Mouse (Mus musculus) CH12.LX (cell line): ENCODE results near the gene Bcor. TPM values are rescaled to one million over a fixed set of nuclear protein-coding genes. Genes with fewer than 3 reads are reported as not detected.
A peak's percentile ranks its signal among the peaks of the same experiment; 100 is the strongest.

ENCODE experiments used
- DNase-seq: peaks from one replicate; pipeline ENCODE4 v3.0.0-alpha.2; 2013; ENCODE audit errors: extremely low read depth
- H3K27ac ChIP-seq: 2 replicates; pipeline ENCODE4 v1.5.1; 2012; ENCODE audit warnings: low read depth, mild to moderate bottlenecking, control low read depth, moderate library complexity; ENCODE audit not compliant: insufficient read depth
- H3K27me3 ChIP-seq: replicated peaks from 2 replicates; pipeline ENCODE3; 2012; ENCODE audit warnings: inconsistent platforms
- H3K36me3 ChIP-seq, 2 experiments: replicated peaks in 1 of 2; 2 replicates each; pipeline versions ENCODE3 to v1.6.1; 2012; ENCODE audit warnings: inconsistent platforms in 1 of 2, low read length in 1 of 2, mild to moderate bottlenecking in 1 of 2, mixed read lengths in 1 of 2, moderate library complexity in 1 of 2; ENCODE audit not compliant: control insufficient read depth in 1 of 2, insufficient read depth in 1 of 2
- H3K4me1 ChIP-seq, 2 experiments: 2 replicates each; pipeline ENCODE4 v1.6.1; 2012; ENCODE audit warnings: inconsistent platforms in 1 of 2, moderate library complexity in 1 of 2; ENCODE audit not compliant: insufficient read depth in 2 of 2, control insufficient read depth in 1 of 2
- H3K4me2 ChIP-seq: 2 replicates; pipeline ENCODE4 v1.6.1; 2012; ENCODE audit warnings: low read depth, mild to moderate bottlenecking, control low read depth; ENCODE audit not compliant: poor library complexity, insufficient read depth, severe bottlenecking
- H3K4me3 ChIP-seq, 3 experiments: fragments of 150-350 bp in 1 of 3; sonication (generic) in 1 of 3; replicated peaks in 1 of 3; 2 replicates each; pipeline versions ENCODE3 to v1.5.1; 2011 to 2012; ENCODE audit warnings: low read depth in 2 of 3, low read length in 2 of 3, mild to moderate bottlenecking in 2 of 3, moderate library complexity in 2 of 3, control low read depth in 1 of 3, improper control_type of control experiment in 1 of 3, inconsistent platforms in 1 of 3, mixed read lengths in 1 of 3; ENCODE audit not compliant: poor library complexity in 1 of 3
- H3K79me2 ChIP-seq: replicated peaks from 2 replicates; pipeline ENCODE4 v1.6.1; 2012; ENCODE audit warnings: mild to moderate bottlenecking, moderate library complexity; ENCODE audit not compliant: control insufficient read depth, poor library complexity, insufficient read depth, severe bottlenecking; ENCODE audit errors: extremely low read depth
- H3K9ac ChIP-seq: 2 replicates; pipeline ENCODE4 v1.6.1; 2012; ENCODE audit warnings: low read depth, mild to moderate bottlenecking, control low read depth, moderate library complexity; ENCODE audit not compliant: insufficient read depth
- H3K9me3 ChIP-seq: replicated peaks from 2 replicates; pipeline ENCODE3; 2012; ENCODE audit warnings: low read length, inconsistent platforms, mixed read lengths
- BHLHE40 ChIP-seq: IDR thresholded peaks from 2 replicates; pipeline ENCODE4 v1.6.1; 2011; ENCODE audit warnings: mild to moderate bottlenecking, low read depth, low read length, improper control_type of control experiment
- CHD1 ChIP-seq: IDR thresholded peaks from 2 replicates; pipeline ENCODE4 v1.6.1; 2012; ENCODE audit warnings: low read depth, low read length, improper control_type of control experiment, inconsistent platforms
- CHD2 ChIP-seq: IDR thresholded peaks from 2 replicates; pipeline ENCODE4 v1.6.1; 2011; ENCODE audit warnings: low read length, improper control_type of control experiment
- CTCF ChIP-seq, 2 experiments: IDR thresholded peaks in 1 of 2; conservative IDR thresholded peaks in 1 of 2; 2 replicates each; pipeline ENCODE4 v1.5.1; 2011 to 2012; ENCODE audit warnings: low read depth in 2 of 2, low read length in 2 of 2, improper control_type of control experiment in 1 of 2, inconsistent platforms in 1 of 2, mild to moderate bottlenecking in 1 of 2, moderate library complexity in 1 of 2
- EP300 ChIP-seq: IDR thresholded peaks from 2 replicates; pipeline ENCODE4 v1.6.1; 2011; ENCODE audit warnings: low read length, improper control_type of control experiment
- GABPA ChIP-seq: IDR thresholded peaks from 2 replicates; pipeline ENCODE4 v1.6.1; 2012; ENCODE audit warnings: low read depth, low read length, improper control_type of control experiment, inconsistent platforms; ENCODE audit not compliant: insufficient replicate concordance
- HCFC1 ChIP-seq: IDR thresholded peaks from 2 replicates; pipeline ENCODE4 v1.6.1; 2012; ENCODE audit warnings: low read depth, mild to moderate bottlenecking, inconsistent platforms, low read length, improper control_type of control experiment
- IRF4 ChIP-seq: IDR thresholded peaks from 2 replicates; pipeline ENCODE4 v1.6.1; 2014; ENCODE audit warnings: low read depth, mild to moderate bottlenecking, inconsistent platforms, low read length, improper control_type of control experiment
- JUN ChIP-seq: IDR thresholded peaks from 2 replicates; pipeline ENCODE4 v1.6.1; 2011; ENCODE audit warnings: low read depth, mild to moderate bottlenecking, low read length, improper control_type of control experiment, moderate library complexity; ENCODE audit not compliant: insufficient read depth
- KAT2A ChIP-seq: IDR thresholded peaks from 2 replicates; pipeline ENCODE4 v1.6.1; 2012; ENCODE audit warnings: low read length, improper control_type of control experiment, inconsistent platforms; ENCODE audit not compliant: insufficient replicate concordance
- MAX ChIP-seq: IDR thresholded peaks from 2 replicates; pipeline ENCODE4 v1.6.1; 2011; ENCODE audit warnings: low read length, improper control_type of control experiment
- MAZ ChIP-seq: IDR thresholded peaks from 2 replicates; pipeline ENCODE4 v1.6.1; 2012; ENCODE audit warnings: low read depth, mild to moderate bottlenecking, inconsistent platforms, low read length, improper control_type of control experiment, moderate library complexity
- MEF2A ChIP-seq: IDR thresholded peaks from 2 replicates; pipeline ENCODE4 v1.6.1; 2014; ENCODE audit warnings: low read depth, mild to moderate bottlenecking, inconsistent platforms, low read length, improper control_type of control experiment, borderline replicate concordance
- MXI1 ChIP-seq: IDR thresholded peaks from 2 replicates; pipeline ENCODE4 v1.6.1; 2011; ENCODE audit warnings: mild to moderate bottlenecking, low read depth, low read length, improper control_type of control experiment
- MYC ChIP-seq: IDR thresholded peaks from 2 replicates; pipeline ENCODE4 v1.6.1; 2011; ENCODE audit warnings: low read depth, mild to moderate bottlenecking, improper control_type of control experiment, low read length
- PAX5 ChIP-seq: IDR thresholded peaks from 2 replicates; pipeline ENCODE4 v1.6.1; 2012; ENCODE audit warnings: low read length, inconsistent platforms, mixed read lengths
- POLR2A ChIP-seq: IDR thresholded peaks from 2 replicates; pipeline ENCODE4 v1.6.1; 2011; ENCODE audit warnings: low read depth, mild to moderate bottlenecking, improper control_type of control experiment, low read length
- SIN3A ChIP-seq: IDR thresholded peaks from 2 replicates; pipeline ENCODE4 v1.6.1; 2012; ENCODE audit warnings: low read length, improper control_type of control experiment, inconsistent platforms
- TCF12 ChIP-seq: IDR thresholded peaks from 2 replicates; pipeline ENCODE4 v1.6.1; 2014; ENCODE audit warnings: low read depth, mild to moderate bottlenecking, inconsistent platforms, low read length, improper control_type of control experiment
- USF2 ChIP-seq: conservative IDR thresholded peaks from 2 replicates; pipeline ENCODE4 v1.6.1; 2011; ENCODE audit warnings: low read depth, low read length, improper control_type of control experiment
- ZNF384 ChIP-seq: IDR thresholded peaks from 2 replicates; pipeline ENCODE4 v1.6.1; 2012; ENCODE audit warnings: low read depth, low read length, improper control_type of control experiment, inconsistent platforms
- dilution Hi-C: fragments of 300-500 bp; cut with MboI; formaldehyde crosslinking; loops from 2 replicates; pipeline ENCODE4 v1.14.3; 2020; ENCODE audit warnings: low sequenced_read_pairs; ENCODE audit not compliant: extremely low pct_unique_long_range_greater_than_20kb, extremely low pct_ligation_motif_present
- in situ Hi-C: fragments of 300-500 bp; cut with MboI; formaldehyde crosslinking; loops from 3 replicates; pipeline ENCODE4 v1.14.3; 2019; ENCODE audit warnings: low sequenced_read_pairs, low pct_ligation_motif_present, low pct_unique_long_range_greater_than_20kb, mixed read lengths
- polyA plus RNA-seq: library from polyadenylated mRNA; unstranded; fragments of >175 nt; gene quantifications from 2 replicates; pipeline ENCODE4 v1.2.1, GENCODE M21; 2012; ENCODE audit warnings: low read depth; ENCODE audit not compliant: insufficient read length
- total RNA-seq, 2 experiments: library from RNA; depleted of rRNA; stranded (reverse); fragments of 300-350 nt in 1 of 2; fragments of >200 nt in 1 of 2; gene quantifications; 2 replicates each; pipeline ENCODE4 v1.2.3; 2012 to 2014

Bcor gene
- total and polyA plus RNA-seq, 3 experiments: 14.3 to 41.1 (median 33.8) TPM

GRCm38 (mm10) chrX:12014726-12015464, 145.3 kb downstream of the Bcor start (continued):
- TF ChIP-seq JUN: peak; percentile 88
- TF ChIP-seq ZNF384: no peak
- no peak for TF ChIP-seq GABPA
- no peak for TF ChIP-seq KAT2A
- no peak for TF ChIP-seq MYC
- peak; percentile 92 for TF ChIP-seq EP300
- no peak for TF ChIP-seq MAZ
- no peak for TF ChIP-seq SIN3A
- TF ChIP-seq PAX5: no peak
- TF ChIP-seq MEF2A: peak; percentile 74
- no peak for TF ChIP-seq HCFC1
- TF ChIP-seq POLR2A: no peak
- TF ChIP-seq BHLHE40: peak; percentile 65; the same call in 1 of the 2 replicates
- TF ChIP-seq CTCF (conservative IDR thresholded peaks at IDR 0.05 in 1 of 2, IDR thresholded peaks at IDR 0.05 in 1 of 2; ENCODE audit: low read depth in 2 of 2, low read length in 2 of 2): no peak
- TF ChIP-seq MXI1: no peak
- no peak for TF ChIP-seq MAX
- TF ChIP-seq, all 38 proteins: peak for 11

- no peaks in the 10 kb centered on the region for H3K27me3 ChIP-seq
- no peak overlapping the region for H3K4me2 ChIP-seq
- no peak for TF ChIP-seq CHD2
- TF ChIP-seq IRF4: no peak
- TF ChIP-seq MEF2A: no peak
- no peak for TF ChIP-seq TCF12
- no peak for TF ChIP-seq USF2
- no peak for TF ChIP-seq CHD1
- H3K27ac ChIP-seq: no peak overlapping the region
- H3K4me3 ChIP-seq: no peak overlapping the region
- no peaks in the 10 kb centered on the region for H3K36me3 ChIP-seq
- no peak for DNase-seq
- dilution Hi-C loops (no loop called here), in situ Hi-C loops (loop anchor here (10.0 to 25.0 kb wide), 2 partner anchors 124 to 373 kb away; no protein-coding TSS in a partner anchor)
- no peak overlapping the region for H3K9ac ChIP-seq
- peaks cover 14% of the 10 kb centered on the region in 2 experiments; a peak in 3 of 4 replicates for H3K4me1 ChIP-seq
- H3K79me2 ChIP-seq: no peaks in the 10 kb centered on the region
- no peaks in the 10 kb centered on the region for H3K9me3 ChIP-seq
Measured at GRCm38 (mm10) chrX:12010660-12011059, 149.5 kb downstream of the Bcor start.
